Mouse (Mus musculus): ENCODE data around the gene Klc3.

Gene Klc3

DNA sequence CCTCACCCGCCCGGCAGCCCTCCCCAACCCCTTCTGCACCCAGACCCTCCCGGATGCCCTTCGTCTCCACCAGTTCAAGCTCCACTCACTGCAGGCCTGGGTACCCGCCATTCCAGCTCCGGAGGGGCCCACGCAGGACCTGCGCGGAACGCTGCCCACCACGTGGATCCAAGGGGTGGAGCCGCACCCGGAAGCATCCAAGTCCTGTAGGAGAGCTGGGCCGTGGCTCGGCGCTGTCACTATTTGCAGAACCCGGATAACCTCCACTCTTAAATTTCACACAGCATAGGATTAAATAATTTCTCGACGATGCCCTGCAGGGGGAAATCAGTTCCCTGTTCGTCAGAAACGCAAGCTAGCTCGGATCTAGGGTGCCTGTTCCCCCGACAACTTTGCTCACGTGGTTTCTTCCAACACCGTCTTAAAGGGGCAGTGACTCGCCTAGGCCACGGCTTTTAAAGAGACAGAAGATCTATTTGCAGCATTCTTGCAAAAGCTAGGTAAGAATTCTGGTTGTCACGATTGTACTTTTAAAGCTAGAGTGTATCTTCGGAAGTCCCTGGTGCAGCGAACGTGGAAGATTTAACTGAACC is 44.5 kb downstream of the Klc3 start, which contains the start of the genes Cd3eap and Ppp1r13l:
TSS of gene Cd3eap (minus strand) at position 185 of the 593 bp plus-strand sequence.
TSS of gene Ppp1r13l (plus strand) at position 451 of the 593 bp plus-strand sequence.
- DNase-seq, result peak; percentile 81 to 82

GRCm38 (mm10) chr7:19358634-19359033 is 45.3 kb downstream of the Klc3 start:
- no peak for DNase-seq

DNA sequence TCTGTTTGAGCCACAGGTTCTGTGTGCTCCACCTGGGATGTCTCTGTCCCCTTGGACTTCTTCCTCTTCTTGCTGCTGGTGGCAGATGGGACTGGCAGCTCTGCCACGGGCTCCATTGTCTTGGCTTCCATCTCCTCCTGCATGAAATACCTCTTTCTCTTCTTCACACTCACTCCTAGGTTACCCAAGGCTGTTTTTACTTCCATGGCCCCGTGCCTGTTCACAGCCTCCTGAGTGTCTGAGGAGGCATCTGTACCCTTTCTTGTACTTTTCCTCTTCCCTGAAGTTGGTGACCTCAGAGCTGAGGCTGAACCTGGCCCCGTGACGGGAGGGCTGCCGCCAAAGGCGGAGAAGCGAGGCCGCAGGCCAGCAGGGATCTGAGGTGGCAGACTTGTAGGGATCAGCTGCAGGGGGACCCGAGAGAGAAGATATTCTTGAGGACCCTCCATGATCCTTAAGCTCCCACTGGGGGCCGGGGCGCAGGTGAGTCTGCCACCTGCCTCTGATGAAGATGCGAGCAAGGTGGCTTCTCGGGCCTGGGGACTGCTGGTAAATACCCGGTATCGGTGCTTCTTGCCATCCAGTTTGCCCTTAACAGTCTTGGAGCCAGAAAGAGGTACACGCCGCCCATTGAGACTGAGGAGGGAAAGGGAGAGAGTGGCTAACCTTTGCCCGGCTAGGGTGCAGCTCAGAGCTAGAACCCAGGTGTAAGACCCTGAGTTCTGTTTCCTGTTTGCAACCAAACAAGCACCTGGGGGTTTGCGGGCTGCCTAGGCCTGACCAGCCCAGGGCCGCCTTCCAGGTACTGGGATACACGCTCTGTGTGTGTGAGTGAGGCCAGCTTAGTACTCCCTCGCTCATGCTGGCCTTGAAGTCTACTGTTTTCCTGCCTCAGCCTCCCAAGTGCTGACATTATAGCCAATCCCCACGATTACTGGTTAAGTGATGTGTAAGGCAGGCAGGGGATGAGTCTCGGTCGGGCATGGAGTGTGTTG is 46.2 kb downstream of the Klc3 start:
- DNase-seq, result no peak

- no peak for DNase-seq
These were observed 47.6 kb downstream of the Klc3 start for GRCm38 (mm10) chr7:19356311-19356710.

GRCm38 (mm10) chr7:19354991-19355390 is 48.9 kb downstream of the Klc3 start:
- DNase-seq, result no peak

DNA sequence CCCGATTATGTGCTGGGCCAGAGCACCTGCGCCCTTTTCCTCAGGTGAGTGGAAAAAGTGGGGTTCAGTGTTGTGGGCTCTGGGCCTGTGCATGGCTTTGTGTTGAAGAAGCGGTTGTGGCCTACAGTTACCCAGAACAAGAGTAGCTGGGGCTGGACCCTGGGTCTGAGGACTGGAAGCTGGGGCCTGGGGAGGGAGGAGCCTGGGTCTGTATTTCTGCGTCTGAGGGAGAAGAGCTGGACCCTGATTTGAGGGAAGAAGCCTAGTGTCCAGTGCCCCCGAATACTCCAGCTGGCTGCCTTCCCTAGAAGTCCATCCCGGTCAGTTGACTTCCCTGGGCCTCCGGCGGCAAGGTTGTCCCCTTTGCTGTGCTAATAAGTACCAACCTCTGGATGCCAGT is 53.7 kb downstream of the Klc3 start:
- no peak for DNase-seq

DNA sequence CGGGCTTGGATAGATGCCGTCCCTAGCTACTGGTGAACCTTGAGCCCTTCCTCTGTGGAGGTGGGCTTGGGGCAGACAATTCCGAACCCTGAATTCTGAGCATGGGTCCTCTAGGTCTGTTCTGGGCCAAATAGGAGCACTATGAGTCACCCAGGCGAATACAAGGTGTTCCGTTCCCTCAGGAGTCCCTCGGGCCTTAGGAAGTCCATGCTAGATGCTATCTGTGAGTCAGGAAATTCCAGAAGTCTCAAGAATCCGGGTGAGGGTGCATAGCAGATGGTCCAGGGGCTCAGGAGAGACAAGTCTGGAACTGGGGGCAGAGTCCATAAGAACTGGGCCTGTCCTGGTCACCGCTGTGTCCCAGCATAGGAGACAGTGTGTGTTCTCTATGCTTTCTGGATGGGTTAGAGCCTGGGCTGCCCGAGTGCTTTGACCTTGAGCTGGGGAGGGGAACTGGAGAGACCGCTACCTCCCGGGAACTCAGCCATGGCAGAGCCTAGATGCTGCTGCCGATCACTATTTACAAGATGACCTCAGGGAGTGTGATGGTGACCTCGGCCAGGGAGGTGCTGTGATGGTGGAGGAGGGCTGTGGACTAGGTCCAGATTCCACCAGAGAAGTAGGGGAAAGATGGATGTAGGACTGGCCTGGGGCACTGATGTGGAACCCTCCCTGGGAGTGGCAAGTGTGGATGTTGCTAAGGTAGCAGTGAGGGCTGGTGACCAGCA is 54.6 kb downstream of the Klc3 start:
- DNase-seq, result no peak

DNA sequence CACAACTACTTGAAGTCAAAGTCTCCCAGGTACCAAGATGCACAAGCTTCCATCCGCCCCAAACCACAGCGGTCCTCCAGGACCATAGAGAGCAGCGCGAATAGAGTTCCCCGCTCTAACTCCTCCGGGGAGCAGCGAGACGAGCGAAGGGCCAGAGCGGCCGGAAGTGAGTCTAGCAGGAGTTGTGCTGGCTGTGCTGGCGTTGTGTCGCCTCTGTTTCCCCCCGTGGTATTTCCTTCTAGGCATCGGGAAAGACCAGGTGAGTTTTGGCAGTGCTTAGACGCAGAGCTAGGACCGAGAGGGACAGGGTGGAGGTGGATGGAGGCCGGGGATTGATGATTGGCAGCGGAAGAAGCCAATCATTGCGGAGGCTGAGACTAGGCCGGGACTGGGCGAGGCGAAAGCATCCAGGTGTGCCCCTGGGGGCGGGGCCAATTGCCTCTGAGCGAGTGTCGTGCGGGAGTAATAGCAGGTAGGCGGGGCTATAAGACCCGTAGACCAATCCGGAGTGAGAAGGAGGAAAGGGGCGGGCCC is 58.9 kb downstream of the Klc3 start:
- peak; percentile 96 to 98 for DNase-seq
